Mouse (Mus musculus): Measurements from ENCODE around the gene Mapk1ip1l. TPM values are rescaled to one million over a fixed set of nuclear protein-coding genes. Genes with fewer than 3 reads are reported as not detected.

Gene Mapk1ip1l
- polyA plus RNA-seq, 1 experiment from 2014 or later: 38.1 TPM

DNA sequence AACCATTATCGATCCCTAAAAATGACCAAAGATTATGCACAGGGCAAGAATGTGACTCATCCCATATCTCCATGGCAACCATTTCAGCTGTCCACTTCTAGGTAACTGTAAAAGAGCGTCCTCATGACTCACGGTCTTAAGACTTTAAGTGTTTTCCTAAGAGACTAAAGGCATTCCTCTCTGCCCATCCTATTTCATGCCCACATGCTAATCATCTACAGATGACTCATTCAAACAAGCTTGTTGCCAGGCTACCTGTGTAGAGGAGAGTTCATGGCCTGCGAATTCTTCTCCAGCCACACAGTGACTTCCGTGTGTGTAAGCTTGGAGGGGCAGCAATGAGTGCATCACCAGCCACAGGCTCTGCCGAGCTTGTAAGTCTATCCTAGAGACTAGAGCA lies 73.6 kb downstream of the Mapk1ip1l start:
- H3K36me3 ChIP-seq (ENCODE audit: insufficient read depth, low read length): no peaks in the 10 kb centered on the region
- H3K4me2 ChIP-seq (ENCODE audit: low read length): no peak overlapping the region
- peak overlapping the region; percentile 44; the same call in 1 of the 2 replicates for H3K27ac ChIP-seq
- no peak overlapping the region for H3K4me3 ChIP-seq (replicated peaks; ENCODE audit: low read depth, low read length)
- 45% methylated on average over 6 of the region's 6 CpGs for WGBS
- no peaks in the 10 kb centered on the region for H3K27me3 ChIP-seq (ENCODE audit: insufficient read depth, low read length)
- no peaks in the 10 kb centered on the region for H3K9me3 ChIP-seq (replicated peaks; ENCODE audit: low read length)
- TF ChIP-seq CTCF (IDR thresholded peaks at IDR 0.05; ENCODE audit: low read depth): no peak
- peak; percentile 54 for DNase-seq (ENCODE audit: low spot score)
- peak; percentile 83 for ATAC-seq (replicated peaks; ENCODE audit: low FRiP score, low read depth)
- no peak overlapping the region for H3K9ac ChIP-seq (ENCODE audit: low read depth, low read length)
- peaks cover 16% of the 10 kb centered on the region; the same call in 1 of the 2 replicates for H3K4me1 ChIP-seq (replicated peaks; ENCODE audit: insufficient read depth, low read length)

Other genes starting within 250 kb of the Mapk1ip1l start
- 1.4 and 2.2 TPM in 2 replicates for gene Gch1, start 108.9 kb upstream of the Mapk1ip1l start, polyA plus RNA-seq (2015; fragmentation: Nextera tagmentation; extraction: Ambion mirVana)
- gene Wdhd1, start 21.4 kb upstream of the Mapk1ip1l start, polyA plus RNA-seq (2015; fragmentation: Nextera tagmentation; extraction: Ambion mirVana): 10.9 and 11.8 TPM in 2 replicates
- 3.7 and 4.3 TPM in 2 replicates for gene Socs4, start 21.3 kb upstream of the Mapk1ip1l start, polyA plus RNA-seq (2015; fragmentation: Nextera tagmentation; extraction: Ambion mirVana)
- 107 and 117 TPM in 2 replicates for gene Lgals3, start 69.5 kb downstream of the Mapk1ip1l start, polyA plus RNA-seq (2015; fragmentation: Nextera tagmentation; extraction: Ambion mirVana)
- gene Dlgap5, start 120.1 kb downstream of the Mapk1ip1l start, polyA plus RNA-seq (2015; fragmentation: Nextera tagmentation; extraction: Ambion mirVana): 12.1 and 16.8 TPM in 2 replicates
- gene Fbxo34, start 152.2 kb downstream of the Mapk1ip1l start, polyA plus RNA-seq (2015; fragmentation: Nextera tagmentation; extraction: Ambion mirVana): 18.9 and 21.1 TPM in 2 replicates